Mouse (Mus musculus) lung, embryonic 14.5 days (tissue): ENCODE measurements around the gene Cldn6. TPM values are rescaled to one million over a fixed set of nuclear protein-coding genes. Genes with fewer than 3 reads are reported as not detected.

ENCODE experiments used
- ATAC-seq: fragments of 200-750 bp; cut with Nextera tagmentation; 2 replicates; pipeline ENCODE4 v1.8.0; 2017; ENCODE audit warnings: mild to moderate bottlenecking, moderate TSS enrichment, moderate library complexity; ENCODE audit not compliant: insufficient read depth
- DNase-seq: peaks from one replicate; pipeline ENCODE4 v3.0.0-alpha.2; 2015
- H3K27ac ChIP-seq: fragments of 300-500 bp; sonication (generic); 2 replicates; pipeline ENCODE4 v1.5.1; 2014; ENCODE audit warnings: low read depth, mild to moderate bottlenecking, moderate library complexity
- H3K27me3 ChIP-seq: fragments of 300-500 bp; sonication (generic); 2 replicates; pipeline ENCODE4 v1.6.1; 2014; ENCODE audit warnings: low read length, control low read depth; ENCODE audit not compliant: insufficient read depth
- H3K36me3 ChIP-seq: fragments of 300-500 bp; sonication (generic); 2 replicates; pipeline ENCODE4 v1.6.1; 2014; ENCODE audit warnings: control low read depth; ENCODE audit not compliant: insufficient read depth
- H3K4me1 ChIP-seq: fragments of 300-500 bp; sonication (generic); 2 replicates; pipeline ENCODE4 v1.6.1; 2014; ENCODE audit warnings: antibody characterized with exemption, control low read depth; ENCODE audit not compliant: insufficient read depth
- H3K4me2 ChIP-seq: fragments of 300-500 bp; sonication (generic); 2 replicates; pipeline ENCODE4 v1.6.1; 2014; ENCODE audit warnings: mild to moderate bottlenecking
- H3K4me3 ChIP-seq: fragments of 300-500 bp; sonication (generic); 2 replicates; pipeline ENCODE4 v1.5.1; 2014; ENCODE audit warnings: low read depth, low read length
- H3K9ac ChIP-seq: fragments of 300-500 bp; sonication (generic); 2 replicates; pipeline ENCODE4 v1.6.1; 2014
- H3K9me3 ChIP-seq: fragments of 300-500 bp; sonication (generic); 2 replicates; pipeline ENCODE4 v1.6.1; 2016; ENCODE audit warnings: low read depth, low read length, control low read depth
- CTCF ChIP-seq: IDR thresholded peaks from 2 replicates; pipeline ENCODE4 v1.5.1; 2016; ENCODE audit warnings: antibody characterized with exemption, low read depth
- WGBS: fragments of 180-500 bp; shearing (Covaris S2); extraction: QIAGEN DNeasy Blood & Tissue Kit; methylation state at CpG from one replicate; pipeline ENCODE4 v1.1.7; 2014; 5-methylcytosine and 5-hydroxymethylcytosine counted together
- polyA plus RNA-seq: library from polyadenylated mRNA; unstranded; fragments of >200 nt; fragmentation: Nextera tagmentation; extraction: Ambion mirVana; gene quantifications from 2 replicates; pipeline ENCODE4 v1.2.1, GENCODE M21; 2014

Gene Cldn6
- polyA plus RNA-seq, 1 experiment from 2014 or later: 219 TPM

- H3K27ac ChIP-seq: peak overlapping the region; percentile 80; the same call in 1 of the 2 replicates
- DNase-seq (no peak), ATAC-seq (0 out of 2 replicates have a peak, but pooled peaks have one; percentile 0)
- peak overlapping the region; percentile 59 for H3K9ac ChIP-seq
- 32% methylated on average over 9 of the region's 9 CpGs for WGBS
- no peak for TF ChIP-seq CTCF
- no peaks in the 10 kb centered on the region for H3K9me3 ChIP-seq
- peaks cover 6% of the 10 kb centered on the region; the same call in 1 of the 2 replicates for H3K4me1 ChIP-seq
- peak overlapping the region; percentile 61 for H3K4me3 ChIP-seq
- peaks cover 12% of the 10 kb centered on the region for H3K27me3 ChIP-seq
- H3K36me3 ChIP-seq: peaks cover 16% of the 10 kb centered on the region
- H3K4me2 ChIP-seq: peak overlapping the region; percentile 96
Observed at GRCm38 (mm10) chr17:23674271-23674952, 4.6 kb upstream of the Cldn6 start.

- H3K9ac ChIP-seq: no peak overlapping the region
- H3K4me1 ChIP-seq: peaks cover 6% of the 10 kb centered on the region; the same call in 1 of the 2 replicates
- H3K36me3 ChIP-seq: peaks cover 10% of the 10 kb centered on the region; the same call in 1 of the 2 replicates
- H3K27me3 ChIP-seq: peaks cover 19% of the 10 kb centered on the region
- WGBS: 26% methylated on average over 5 of the region's 5 CpGs
- no peaks in the 10 kb centered on the region for H3K9me3 ChIP-seq
- H3K27ac ChIP-seq: peak overlapping the region; percentile 33; the same call in 1 of the 2 replicates
- H3K4me2 ChIP-seq: peak overlapping the region; percentile 96
- no peak for ATAC-seq
- no peak for DNase-seq
- no peak for TF ChIP-seq CTCF
- H3K4me3 ChIP-seq: peak overlapping the region; percentile 61; the same call in 1 of the 2 replicates
Observed at GRCm38 (mm10) chr17:23675127-23675526, 3.9 kb upstream of the Cldn6 start.

- TF ChIP-seq CTCF: peak; percentile 30; the same call in 1 of the 2 replicates
- Histone ChIP-seq H3K27ac (peak overlapping the region; percentile 62; the same call in 1 of the 2 replicates), H3K27me3 (peaks cover 25% of the 10 kb centered on the region), H3K4me1 (peaks cover 6% of the 10 kb centered on the region; the same call in 1 of the 2 replicates), H3K4me2 (peak overlapping the region; percentile 96), H3K4me3 (peak overlapping the region; percentile 58), H3K9me3 (no peaks in the 10 kb centered on the region), H3K9ac (peak overlapping the region; percentile 64; the same call in 1 of the 2 replicates), H3K36me3 (0 out of 2 replicates have a peak, but pooled peaks cover 4% of the 10 kb centered on the region)
- 20% methylated on average over 15 of the region's 15 CpGs for WGBS
- no peak for DNase-seq
- no peak for ATAC-seq
Observed at GRCm38 (mm10) chr17:23675564-23676281, 3.3 kb upstream of the Cldn6 start.

DNA sequence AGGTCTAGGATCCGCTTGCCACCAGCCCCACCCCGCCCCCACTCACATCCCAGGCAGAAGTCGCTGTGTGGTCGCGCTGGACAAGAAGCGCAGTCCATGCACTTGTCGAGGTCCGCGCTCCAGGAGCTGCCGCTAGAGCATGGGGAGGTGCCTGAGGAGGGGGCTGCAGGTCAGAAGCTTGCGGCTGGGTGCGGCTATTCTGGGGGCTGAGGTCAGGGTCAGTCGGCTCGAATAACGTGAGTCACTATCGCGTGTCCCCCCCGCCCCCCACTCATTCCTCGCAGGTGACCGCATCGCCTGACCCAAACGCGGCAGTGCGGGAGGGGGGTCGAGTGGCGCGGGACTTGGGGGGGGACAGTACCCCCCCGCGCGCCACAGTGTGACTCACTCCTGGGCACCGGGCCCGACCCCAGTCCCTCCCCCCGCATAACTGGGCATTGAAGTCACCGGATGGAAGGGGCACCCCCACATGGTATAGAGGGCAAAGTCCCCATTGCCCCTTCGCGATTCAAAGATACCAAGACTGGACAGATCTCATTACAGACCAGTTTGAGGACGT lies 2.5 kb upstream of the Cldn6 start:
- H3K4me1 ChIP-seq: peaks cover 6% of the 10 kb centered on the region; the same call in 1 of the 2 replicates

DNA sequence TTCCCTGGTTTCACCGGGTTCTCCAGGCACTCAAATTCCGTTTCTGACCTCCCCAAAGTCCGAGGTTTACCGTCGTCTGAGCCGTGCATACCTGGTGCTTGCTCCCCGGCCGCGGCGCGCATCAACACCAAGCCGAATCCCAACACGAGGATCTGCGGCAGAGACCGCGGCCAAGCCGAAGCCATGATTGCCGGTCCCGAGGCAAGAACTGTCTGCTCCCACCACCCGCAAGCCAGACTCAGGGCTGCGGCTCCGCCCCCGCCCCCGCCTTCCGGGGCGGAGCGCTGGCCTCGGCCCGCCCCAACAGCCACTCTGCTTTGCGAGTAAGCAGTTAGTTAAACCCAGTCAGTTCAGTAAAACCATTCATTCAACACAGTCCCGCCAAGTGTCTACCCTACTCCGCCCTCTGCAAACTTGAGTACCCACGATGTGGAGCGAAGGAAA lies 1.8 kb upstream of the Cldn6 start, which contains the start of gene Tnfrsf12a:
TSS of gene Tnfrsf12a (minus strand) at position 233 of the 444 bp plus-strand sequence.
- WGBS: under 1% methylated on average over 34 of the region's 34 CpGs
- H3K27me3 ChIP-seq: peaks cover 40% of the 10 kb centered on the region
- H3K9ac ChIP-seq: peak within 1 kb of the TSS; percentile 64
- no peaks in the 10 kb centered on the region for H3K9me3 ChIP-seq
- H3K27ac ChIP-seq: peak within 1 kb of the TSS; percentile 82
- DNase-seq (peak; percentile 93), ATAC-seq (peak; percentile 39)
- H3K36me3 ChIP-seq: 0 out of 2 replicates have a peak, but pooled peaks cover 7% of the 10 kb centered on the region
- no peak for TF ChIP-seq CTCF
- peak within 1 kb of the TSS; percentile 58 for H3K4me3 ChIP-seq
- peaks cover 9% of the 10 kb centered on the region; the same call in 1 of the 2 replicates for H3K4me1 ChIP-seq
- peak within 1 kb of the TSS; percentile 96 for H3K4me2 ChIP-seq

More for the DNA sequence above, 2.5 kb upstream of the Cldn6 start:
- Histone ChIP-seq H3K9ac (peak overlapping the region; percentile 64), H3K36me3 (0 out of 2 replicates have a peak, but pooled peaks cover 7% of the 10 kb centered on the region), H3K27ac (peak overlapping the region; percentile 82), H3K27me3 (peaks cover 33% of the 10 kb centered on the region), H3K4me3 (peak overlapping the region; percentile 58), H3K4me2 (peak overlapping the region; percentile 96), H3K9me3 (no peaks in the 10 kb centered on the region)
- ATAC-seq (no peak), DNase-seq (no peak)
- TF ChIP-seq CTCF: no peak
- under 1% methylated on average over 37 of the region's 37 CpGs for WGBS

- peak overlapping the region; percentile 59 for H3K4me2 ChIP-seq
- 0 out of 2 replicates have a peak, but pooled peaks cover 3% of the 10 kb centered on the region for H3K36me3 ChIP-seq
- DNase-seq: no peak
- no peak for TF ChIP-seq CTCF
- peak overlapping the region; percentile 38 for H3K4me3 ChIP-seq
- peaks cover 3% of the 10 kb centered on the region; the same call in 1 of the 2 replicates for H3K4me1 ChIP-seq
- H3K27me3 ChIP-seq: peaks cover 58% of the 10 kb centered on the region
- ATAC-seq: no peak
- H3K27ac ChIP-seq: no peak overlapping the region
- WGBS: 48% methylated on average over 9 of the region's 9 CpGs
- no peaks in the 10 kb centered on the region for H3K9me3 ChIP-seq
- H3K9ac ChIP-seq: peak overlapping the region; percentile 38
Observed at GRCm38 (mm10) chr17:23680336-23680735, 1.3 kb downstream of the Cldn6 start.
